Mouse (Mus musculus): ENCODE measurements at regions not wholly inside any gene's neighbourhood (a gene's known extent, or its start where the extent isn't known, plus 50 kb on each side); places are given as distances from the start of the nearest gene placed in this dataset.
"Not testable (repeated sequence)": the region's sequence is repeated elsewhere in the genome, so short reads cannot be mapped to it uniquely, and the experiment has no call there.

GRCm38 (mm10) chr9:32940111-32940813 is 304.2 kb downstream of the Ets1 start:
- ATAC-seq (ENCODE audit: poor library complexity, severe bottlenecking), result peak; percentile 92

- no peak for ATAC-seq (ENCODE audit: poor library complexity, severe bottlenecking)
Observed at GRCm38 (mm10) chr9:32940919-32941767, 305.1 kb downstream of the Ets1 start.

DNA sequence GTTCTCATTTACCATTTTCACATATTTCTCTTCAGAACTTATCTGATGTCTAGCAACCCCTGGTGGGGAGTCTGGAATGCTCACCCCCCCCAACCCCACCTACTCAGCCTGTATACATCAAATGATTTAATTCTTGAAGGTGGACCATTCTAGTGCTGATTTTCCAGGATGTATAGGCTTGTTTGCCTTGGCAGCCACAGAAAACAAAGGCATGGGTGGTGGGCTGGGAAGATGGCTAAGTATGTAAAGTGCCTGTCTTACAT is 305.7 kb downstream of the Ets1 start:
- no peak for ATAC-seq (ENCODE audit: poor library complexity, severe bottlenecking)

GRCm38 (mm10) chr9:32947221-32947620 is 311.2 kb downstream of the Ets1 start:
- ATAC-seq (ENCODE audit: poor library complexity, severe bottlenecking), result no peak

DNA sequence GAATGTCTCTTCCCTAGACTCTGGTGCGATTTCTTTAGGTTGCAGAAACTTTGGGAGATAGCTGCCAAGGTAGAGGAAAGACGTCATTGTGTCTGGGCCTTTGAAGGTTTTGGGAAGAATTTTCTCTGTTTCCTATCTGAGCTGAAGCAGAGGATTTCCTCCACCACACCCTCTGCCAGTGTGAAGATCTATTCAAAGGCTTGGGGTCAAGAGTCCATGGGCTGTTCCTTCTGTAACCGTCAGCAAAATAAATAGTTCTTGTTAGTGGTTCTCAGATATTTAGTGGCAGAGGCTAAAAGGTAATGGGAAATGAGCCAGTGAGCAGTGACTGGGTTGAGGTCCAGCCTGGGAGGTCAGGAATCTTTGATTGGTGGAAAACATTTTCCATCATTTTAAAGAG is 313.0 kb downstream of the Ets1 start:
- no peak for ATAC-seq (ENCODE audit: poor library complexity, severe bottlenecking)

DNA sequence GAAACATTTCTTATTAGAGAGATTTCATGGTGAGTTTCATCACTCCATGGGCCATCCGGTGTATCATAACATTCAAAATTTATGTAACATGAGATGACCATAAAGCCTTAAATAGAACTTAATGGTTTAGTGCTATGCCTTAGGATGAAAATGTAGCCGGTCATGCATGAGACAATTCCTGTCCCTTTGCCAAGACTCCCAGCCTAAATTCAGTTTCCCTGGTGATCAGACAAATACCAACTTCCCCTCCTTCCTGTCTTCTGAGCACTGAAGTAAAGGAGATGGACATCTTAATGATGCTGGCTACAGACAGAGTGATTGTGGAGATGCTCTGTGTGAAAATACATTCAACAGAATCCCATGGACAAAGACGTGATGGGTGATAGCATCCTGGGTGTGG is 322.7 kb downstream of the Ets1 start:
- no peak for ATAC-seq (ENCODE audit: poor library complexity, severe bottlenecking)

DNA sequence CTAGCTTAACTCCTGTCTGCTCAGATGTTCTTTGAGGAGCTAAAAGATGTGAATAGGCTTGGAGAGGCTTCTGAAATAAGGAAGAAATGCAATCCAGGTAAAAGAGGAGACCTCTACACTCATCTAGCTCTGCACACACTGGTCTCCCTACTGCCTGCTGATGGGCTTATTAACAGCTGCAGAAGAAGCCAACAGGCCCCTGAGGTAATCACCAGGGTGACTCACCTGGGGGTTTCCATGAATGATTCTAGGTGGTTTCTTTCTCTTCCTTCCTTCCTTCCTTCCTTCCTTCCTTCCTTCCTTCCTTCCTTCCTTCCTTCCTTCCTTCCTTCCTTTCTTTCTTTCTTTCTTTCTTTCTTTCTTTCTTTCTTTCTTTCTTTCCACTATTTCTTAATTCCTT is 323.4 kb downstream of the Ets1 start:
- not testable (repeated sequence) for ATAC-seq (ENCODE audit: poor library complexity, severe bottlenecking)

DNA sequence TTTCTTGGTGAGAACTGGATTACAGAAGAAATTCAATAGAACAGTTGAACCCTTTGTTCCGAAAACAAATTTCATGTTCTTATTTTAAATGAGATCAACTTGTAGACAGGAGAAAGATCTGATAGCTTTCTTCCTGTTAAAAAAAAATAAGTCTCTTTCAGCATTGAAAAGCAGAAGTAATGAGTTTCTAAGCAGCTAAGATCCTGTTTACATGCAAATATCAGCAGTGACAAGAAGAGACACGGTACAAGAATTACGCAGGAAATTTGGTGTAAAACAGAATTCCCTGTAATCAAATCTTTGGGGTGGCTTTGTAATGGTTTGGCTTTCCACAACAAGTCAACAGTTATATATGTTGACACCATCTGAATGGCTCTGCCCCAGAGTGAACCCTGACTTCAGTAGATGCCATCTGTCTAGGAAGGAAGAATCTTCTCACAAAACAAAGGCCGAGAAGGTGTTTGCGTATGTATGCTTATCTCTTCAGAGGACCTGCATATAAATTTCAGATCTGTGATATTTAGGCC is 326.7 kb downstream of the Ets1 start:
- no peak for ATAC-seq (ENCODE audit: poor library complexity, severe bottlenecking)

DNA sequence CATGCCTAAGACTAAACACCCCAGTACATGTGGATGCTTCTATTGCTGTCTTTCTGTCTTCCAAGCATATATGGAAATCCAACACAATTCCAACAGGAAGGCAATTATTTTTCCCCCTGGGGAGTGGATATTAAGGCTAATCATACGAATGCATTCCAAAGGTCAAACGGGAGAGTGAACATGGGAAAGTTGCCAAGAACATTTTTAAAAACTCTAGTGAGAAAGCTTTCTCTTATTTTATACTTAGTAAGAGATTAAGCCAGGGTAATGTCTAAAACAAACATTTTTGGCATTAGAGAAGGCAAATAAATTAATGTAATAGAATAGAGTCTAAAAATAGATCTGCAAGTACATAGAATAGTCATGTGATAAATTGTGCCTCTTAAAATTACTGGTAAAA is 332.4 kb downstream of the Ets1 start:
- no peak for ATAC-seq (ENCODE audit: poor library complexity, severe bottlenecking)

DNA sequence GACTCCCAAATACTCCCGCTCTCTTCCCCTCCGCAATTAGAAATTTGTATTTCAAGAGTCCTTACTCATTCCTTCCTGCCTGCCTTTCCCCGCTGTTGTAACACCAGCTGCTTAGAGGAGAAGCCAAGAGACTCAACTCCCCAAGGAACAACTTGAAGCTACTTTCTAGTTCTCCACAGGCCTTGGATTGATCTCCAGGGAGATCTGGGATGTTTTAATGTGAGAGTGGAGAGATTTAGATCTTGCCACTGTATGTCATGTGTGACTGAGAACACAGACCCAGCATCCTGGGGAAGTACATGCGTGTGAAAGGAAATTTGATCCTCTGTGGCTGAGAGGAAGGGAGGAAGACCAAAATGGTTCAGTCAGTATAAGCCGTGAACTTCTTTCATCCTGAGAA is 335.4 kb downstream of the Ets1 start:
- ATAC-seq (ENCODE audit: poor library complexity, severe bottlenecking), result no peak

DNA sequence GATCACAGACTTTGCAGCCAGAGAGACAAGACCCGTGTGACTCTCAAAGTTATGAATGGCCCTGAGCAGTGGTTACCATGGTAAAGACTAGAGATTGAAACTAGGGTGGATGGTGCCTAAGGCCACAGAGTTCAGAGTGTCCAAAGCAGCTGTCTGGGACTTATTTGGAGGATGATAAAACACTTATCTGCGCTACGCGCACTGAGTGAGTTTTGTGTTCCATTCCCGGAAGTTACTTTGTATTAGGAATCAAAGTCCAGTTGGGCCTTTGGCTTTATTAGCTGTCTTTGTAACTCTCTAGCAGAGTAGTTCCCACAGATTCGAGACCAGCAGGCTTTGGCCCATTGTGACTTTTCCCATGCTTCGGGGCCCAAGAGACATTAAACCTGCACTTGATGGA is 335.9 kb downstream of the Ets1 start:
- ATAC-seq (ENCODE audit: poor library complexity, severe bottlenecking), result no peak

GRCm38 (mm10) chr9:32972431-32973052 is 336.5 kb downstream of the Ets1 start:
- no peak for ATAC-seq (ENCODE audit: poor library complexity, severe bottlenecking)

DNA sequence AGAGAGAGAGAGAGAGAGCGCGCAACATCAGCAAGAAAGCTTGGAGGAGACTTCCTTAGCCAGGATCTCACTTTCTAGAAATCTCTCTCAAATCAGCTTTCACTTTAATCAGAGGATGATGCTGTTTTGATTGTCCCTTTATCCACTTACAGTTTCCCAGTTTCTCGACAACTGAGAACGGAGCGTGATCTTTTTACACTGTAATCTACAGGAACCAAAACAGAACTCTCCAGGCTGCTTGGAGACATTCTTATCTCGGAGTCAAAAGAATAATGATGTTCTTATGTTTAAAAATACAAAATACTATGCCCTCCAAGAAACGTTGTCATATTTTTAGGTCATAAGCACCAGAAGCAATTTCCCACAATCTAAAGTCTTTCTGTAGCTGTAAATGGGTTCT is 341.7 kb downstream of the Ets1 start:
- ATAC-seq (ENCODE audit: poor library complexity, severe bottlenecking), result no peak

GRCm38 (mm10) chr9:32980846-32981245 is 344.8 kb downstream of the Ets1 start:
- no peak for ATAC-seq (ENCODE audit: poor library complexity, severe bottlenecking)

DNA sequence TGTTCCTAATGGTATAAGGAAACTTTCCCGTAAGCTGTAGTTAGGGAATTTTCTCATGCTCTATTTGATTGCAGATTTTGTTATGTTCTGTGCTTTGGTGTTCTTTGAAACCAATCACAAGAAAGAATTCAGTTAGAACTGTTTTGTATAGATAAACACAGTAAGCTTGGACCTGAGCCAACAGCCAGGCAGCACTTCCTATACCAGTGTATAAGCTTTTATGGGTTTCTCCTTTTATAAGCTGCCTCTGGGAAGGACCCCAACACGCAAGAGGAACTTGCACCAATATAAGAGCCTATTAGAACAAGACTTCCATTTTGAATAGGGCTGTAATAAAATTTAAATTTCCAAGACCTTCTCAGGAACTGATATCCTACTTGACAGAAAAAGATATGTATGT is 347.2 kb downstream of the Ets1 start:
- no peak for ATAC-seq (ENCODE audit: poor library complexity, severe bottlenecking)

DNA sequence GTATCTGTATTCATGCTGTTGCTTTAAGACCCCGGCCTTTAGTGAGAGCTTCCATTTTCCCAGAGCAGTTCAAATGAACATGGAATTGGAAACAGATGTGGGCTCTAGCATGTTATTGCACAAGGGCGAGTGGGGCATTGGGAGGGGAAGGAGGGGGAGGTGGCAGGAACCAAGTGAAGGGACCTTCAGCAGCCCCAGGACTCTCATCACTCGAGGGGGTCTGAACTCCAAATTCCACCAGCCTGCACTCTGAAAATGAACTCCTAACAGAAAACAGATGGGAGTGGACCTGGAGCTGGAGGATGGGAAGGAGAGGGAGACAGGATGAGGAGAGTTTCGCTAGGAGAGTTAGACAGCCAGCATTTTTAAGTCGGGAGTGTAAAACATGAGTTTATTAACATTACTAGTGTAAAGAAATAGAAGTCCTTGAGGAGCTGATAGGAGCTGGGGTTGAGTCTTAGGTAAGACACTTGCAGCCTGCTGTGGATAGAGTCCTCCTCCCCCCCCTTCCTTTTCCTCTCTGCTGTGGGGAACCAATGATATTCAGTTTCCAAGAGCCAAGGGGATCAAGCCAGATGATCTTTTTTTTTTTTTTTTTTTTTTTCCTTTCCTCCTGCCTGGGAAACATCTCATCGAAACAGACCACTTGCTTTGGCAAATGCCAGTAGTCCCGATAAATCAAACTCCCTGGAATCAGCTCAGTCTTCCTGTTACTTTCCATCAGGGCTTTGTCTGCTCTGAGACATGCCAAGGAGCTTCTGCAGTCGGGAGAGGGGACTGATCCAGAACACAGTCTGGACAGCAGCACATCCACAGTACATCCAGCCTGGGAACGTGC is 351.0 kb downstream of the Ets1 start:
- ATAC-seq (ENCODE audit: poor library complexity, severe bottlenecking), result no peak

DNA sequence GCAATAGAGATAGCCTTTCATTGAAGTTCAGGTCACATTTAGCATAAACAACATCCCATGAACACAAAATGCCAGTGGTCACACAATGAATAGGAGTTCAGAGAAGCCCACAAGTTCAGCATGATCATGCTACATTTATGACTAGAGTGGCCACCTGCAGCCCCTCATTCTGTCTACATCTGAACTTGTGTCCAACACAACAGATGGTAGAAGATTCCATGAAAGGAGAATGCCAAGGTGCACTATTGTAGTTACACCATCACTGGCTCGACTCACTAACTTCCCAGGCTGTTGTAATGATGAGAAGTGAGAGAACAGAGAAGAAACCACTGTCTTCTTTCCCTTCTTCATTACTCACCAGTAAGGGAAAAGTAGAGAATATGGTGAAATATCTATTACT is 353.0 kb downstream of the Ets1 start:
- no peak for ATAC-seq (ENCODE audit: poor library complexity, severe bottlenecking)

DNA sequence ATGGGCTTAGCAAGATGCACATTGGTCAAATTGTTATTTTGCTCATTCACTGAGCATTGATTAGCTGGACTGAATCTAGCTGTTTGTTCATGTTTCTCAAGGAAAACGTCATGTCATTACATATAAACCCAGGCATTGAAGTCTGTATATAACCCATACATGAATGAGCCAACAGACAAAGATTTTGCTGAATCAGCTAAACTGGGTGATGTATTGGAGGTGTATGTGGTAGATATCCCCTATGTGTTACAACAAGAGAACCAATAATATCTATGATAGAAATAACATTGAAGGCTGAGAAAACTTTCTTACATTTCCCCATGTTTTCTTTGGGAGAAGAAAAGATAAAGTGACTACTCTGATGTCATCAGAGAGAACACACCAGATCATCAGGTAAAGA is 362.3 kb downstream of the Ets1 start:
- no peak for ATAC-seq (ENCODE audit: poor library complexity, severe bottlenecking)

DNA sequence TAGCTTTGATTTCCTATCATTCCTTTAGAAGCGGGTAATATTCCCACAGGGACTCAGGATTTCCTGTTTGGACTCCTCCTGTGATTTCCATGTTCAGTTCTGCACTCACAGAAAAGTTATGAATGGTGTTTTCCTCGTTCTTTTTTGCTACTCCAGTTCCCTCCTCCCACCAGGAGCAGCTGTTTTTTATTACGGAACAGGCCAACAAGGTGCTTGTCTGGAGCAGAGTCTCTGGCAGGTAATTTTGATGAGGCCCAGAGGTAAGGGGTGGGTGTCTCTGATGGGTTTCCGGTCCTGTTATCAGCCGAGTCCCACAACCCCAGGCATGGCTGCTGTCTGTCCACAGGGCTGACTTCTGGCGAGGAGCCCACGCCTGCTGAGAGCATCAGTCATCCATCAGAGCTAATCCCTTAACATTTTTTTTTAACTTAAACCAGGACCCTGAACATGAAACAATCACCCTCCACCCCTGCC is 364.7 kb downstream of the Ets1 start:
- no peak for ATAC-seq (ENCODE audit: poor library complexity, severe bottlenecking)

DNA sequence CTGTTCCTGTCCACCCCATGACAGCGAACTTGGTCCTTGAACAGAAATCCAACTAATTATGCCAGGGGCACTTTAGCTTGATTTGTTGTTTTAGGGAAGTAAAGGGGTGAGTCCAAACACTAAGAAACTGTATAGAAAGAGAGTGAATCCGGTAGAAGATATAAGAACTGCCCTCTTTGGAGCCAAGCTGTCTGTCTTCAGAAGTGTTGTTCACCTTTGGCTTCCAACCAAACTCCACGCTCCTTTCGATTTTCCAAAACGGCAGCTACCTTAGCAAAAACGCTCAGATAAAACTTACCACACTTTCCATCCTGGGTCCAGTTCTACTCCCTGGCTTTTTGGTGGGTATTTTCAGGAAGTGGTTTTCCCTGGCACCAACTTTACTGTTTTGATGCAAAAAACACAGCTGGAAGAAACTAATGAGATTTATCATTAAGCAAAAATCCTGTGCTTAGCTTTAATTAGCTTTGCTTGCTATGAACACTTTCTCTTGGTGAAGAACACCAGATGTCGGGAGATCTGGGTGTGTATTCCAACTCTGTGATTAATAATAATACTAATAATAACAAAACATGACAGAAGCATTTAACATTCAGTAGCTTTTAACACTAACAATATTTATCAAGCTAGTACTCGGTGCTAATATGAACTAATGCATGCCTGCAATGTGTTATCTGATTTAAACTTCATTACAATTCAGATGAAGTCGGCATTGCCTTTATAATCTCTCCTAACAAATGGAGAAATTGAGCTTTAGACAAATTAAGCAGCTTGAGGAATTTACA is 365.3 kb downstream of the Ets1 start:
- ATAC-seq (ENCODE audit: poor library complexity, severe bottlenecking), result no peak

Data from megakaryocyte, adult 5-6 weeks (primary cell).